Mouse (Mus musculus) spleen, postnatal 14 days (tissue): Measurements from ENCODE around the gene Ccnt1.
A peak's percentile ranks its signal among the peaks of the same experiment; 100 is the strongest.
"Not testable (repeated sequence)": the region's sequence is repeated elsewhere in the genome, so short reads cannot be mapped to it uniquely, and the experiment has no call there.

Source experiments
- DNase-seq, 2 experiments: peaks; one replicate each; pipeline ENCODE4 v3.0.0; 2021 to 2022; ENCODE audit warnings: low spot score in 2 of 2

Ccnt1 gene

GRCm38 (mm10) chr15:98596609-98597008 is 25.9 kb upstream of the Ccnt1 start:
- DNase-seq, result no peak

- DNase-seq, result no peak
Observed at GRCm38 (mm10) chr15:98595049-98595448, 24.3 kb upstream of the Ccnt1 start.

- DNase-seq, result no peak
Observed at GRCm38 (mm10) chr15:98594193-98594592, 23.5 kb upstream of the Ccnt1 start.

DNA sequence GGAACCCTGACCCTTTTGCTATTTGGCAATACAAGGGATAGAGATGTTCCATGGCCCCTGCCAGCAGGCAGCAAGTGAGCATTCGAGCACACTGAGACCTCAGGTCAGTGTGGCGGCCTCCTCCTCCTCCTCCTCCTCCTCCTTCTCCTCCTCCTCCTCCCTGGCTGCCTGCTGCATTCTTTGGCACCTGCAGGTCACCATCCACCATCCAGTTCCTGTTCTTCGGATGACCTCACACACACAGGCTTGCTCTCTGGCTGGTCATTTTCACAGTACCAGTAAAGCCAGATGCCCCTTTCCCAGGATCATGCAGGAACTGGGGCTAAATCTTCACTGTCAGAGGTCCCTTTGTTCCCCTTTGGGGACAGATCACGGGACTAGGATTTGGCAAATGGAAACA is 20.7 kb upstream of the Ccnt1 start:
- DNase-seq, result no peak

- DNase-seq, result no peak
Observed at GRCm38 (mm10) chr15:98589640-98590336, 19.1 kb upstream of the Ccnt1 start.

DNA sequence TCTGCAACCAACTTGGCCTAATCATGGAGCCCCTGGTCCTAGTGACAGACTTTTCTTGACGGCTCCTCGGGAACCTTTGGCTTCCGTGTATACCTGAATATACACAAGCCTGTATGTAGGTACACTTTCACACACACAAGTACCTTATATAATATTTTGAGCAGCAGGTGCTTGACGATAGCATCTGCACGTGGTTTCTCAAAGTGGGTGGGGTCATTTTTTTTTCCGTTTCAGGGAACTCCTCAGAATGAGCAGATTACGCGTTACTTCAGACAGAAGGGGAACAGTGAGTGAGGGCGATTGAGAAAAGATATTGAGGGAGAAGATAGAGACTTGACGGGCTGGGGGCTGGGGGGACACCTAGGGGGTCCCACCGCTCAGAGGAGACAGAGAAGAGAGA is 17.0 kb upstream of the Ccnt1 start:
- no peak for DNase-seq

DNA sequence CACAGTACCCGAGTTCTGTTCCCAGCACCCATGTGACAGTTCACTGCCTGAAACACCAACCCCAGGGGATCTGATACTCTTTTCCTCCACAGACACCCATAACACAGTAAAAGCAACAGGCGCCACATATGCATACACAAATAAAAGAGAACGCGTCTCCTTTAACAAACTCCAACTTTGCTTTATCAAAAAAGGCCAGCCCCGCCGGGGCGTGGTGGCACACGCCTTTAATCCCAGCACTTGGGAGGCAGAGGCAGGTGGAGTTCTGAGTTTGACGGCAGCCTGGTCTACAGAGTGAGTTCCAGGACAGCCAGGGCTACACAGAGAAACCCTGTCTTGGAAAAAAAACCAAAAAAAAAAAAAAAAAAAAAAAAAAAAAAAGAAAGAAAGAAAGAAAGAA is 15.4 kb upstream of the Ccnt1 start:
- DNase-seq, result not testable (repeated sequence)

GRCm38 (mm10) chr15:98585421-98585820 is 14.7 kb upstream of the Ccnt1 start:
- no peak for DNase-seq

DNA sequence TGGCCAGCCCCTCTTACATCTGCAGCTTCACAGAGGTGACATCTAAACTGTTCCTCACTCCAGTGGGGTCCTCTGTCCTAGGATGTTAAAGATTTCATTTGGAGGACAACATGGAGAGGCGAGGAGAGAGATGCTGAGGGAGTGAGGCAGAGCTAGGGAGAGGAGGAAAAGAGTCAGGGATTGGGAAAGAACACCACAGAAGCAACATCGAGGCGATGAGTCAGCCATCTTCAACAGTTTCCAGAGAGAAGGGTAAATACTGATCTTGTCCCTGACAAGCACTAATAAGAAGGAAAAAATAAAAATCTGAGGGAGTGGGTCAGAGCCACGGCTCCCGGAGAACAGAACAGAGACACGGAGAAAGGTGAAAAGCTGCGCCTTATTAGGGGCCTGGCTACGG is 12.3 kb upstream of the Ccnt1 start:
- no peak for DNase-seq

DNA sequence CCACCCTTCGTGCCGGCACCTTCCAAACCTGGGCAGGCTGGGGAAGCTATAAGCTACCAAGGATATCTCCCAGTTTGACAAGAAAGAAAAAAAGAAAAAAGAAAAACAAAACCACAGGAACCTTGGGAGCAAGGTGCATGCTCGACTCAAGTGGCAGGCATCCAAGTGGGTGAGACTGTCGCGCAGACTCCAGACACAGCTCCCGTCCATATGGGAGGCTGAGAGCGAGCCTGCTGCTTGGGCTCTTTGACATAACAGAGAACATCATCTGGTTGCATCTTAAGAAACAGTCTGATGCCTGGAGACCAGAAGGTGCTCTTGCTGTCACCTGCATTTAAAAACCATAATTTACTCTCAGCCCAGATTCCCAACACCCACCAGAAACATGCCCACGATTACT is 11.7 kb upstream of the Ccnt1 start:
- DNase-seq, result no peak

DNA sequence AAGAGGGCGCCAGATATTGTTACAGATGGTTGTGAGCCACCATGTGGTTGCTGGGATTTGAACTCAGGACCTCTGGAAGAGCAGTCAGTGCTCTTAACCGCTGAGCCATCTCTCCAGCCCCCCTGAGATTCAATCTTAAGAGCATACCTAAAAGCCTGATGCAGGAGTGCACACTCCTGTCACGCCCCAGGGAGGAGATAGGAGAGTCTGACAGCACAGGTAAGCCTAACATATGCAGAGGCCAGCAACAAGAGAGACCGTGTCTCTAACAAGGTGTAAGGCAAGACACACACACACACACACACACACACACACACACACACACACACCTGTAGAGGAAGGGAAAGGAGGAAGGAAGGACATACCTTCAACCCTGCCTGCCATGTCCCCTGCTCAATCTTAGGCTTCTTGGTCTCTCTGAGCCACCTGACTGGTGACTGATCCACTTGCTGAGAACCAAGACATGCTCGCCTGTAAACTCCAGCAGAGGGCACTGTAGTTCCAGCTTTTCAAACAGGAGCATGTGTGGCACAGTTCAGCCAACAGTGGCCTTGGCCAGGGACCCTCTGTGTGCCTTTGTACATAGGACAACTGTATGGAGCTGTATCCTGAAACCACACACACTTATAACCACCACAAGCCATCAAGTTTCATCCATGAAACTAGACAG is 9.2 kb upstream of the Ccnt1 start:
- peak in 1 of 2 experiments; percentile 66 for DNase-seq

DNA sequence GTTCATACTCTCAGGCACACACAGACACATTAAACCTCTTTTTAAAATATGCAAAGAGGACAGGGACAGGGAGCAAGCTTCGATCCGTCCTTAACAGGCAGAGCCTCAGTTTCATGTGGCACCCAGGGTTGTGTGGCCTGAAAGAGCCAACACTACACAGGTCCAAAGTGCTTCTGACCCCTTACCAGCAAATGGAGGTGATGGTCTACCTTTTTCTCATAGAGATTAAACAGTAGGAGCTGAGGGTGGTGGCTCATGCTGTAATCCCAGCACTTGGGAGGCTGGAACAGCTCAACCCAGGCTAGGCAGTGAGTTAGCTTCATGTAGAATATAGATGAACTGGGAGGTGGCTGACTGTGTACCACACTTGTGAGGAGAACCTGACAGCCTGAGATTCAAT is 8.6 kb upstream of the Ccnt1 start:
- DNase-seq, result no peak

- DNase-seq, result no peak
Observed at GRCm38 (mm10) chr15:98573293-98573692, 2.6 kb upstream of the Ccnt1 start.

DNA sequence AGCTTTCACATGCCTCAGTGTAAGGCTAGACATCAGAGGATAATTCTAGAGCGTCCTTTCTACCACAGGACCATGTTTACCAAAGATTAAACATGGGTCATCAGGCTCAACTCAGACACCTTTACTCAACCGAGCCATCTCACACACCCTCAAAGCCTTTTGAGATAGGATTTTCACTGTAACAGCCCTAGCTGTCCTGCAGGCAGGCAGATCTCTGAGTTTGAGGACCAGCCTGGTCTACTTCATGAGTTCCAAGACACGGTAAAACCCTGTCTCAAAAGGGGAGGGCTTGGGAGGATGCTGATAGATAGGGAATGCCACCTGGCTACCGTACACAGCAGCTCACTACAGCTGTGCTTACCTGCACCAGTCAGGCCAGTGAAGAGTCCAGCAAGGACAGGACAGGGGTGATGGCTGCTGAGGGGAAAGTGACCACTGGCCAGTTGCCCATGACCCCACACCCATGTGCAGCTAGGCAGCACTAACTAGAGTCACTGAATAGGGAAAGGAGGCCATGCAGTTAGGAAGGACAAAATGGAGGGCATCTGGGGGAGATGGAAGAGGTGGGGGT is 843 bp downstream of the Ccnt1 start:
- DNase-seq, result no peak

GRCm38 (mm10) chr15:98569216-98569615 is 1.5 kb downstream of the Ccnt1 start:
- DNase-seq, result no peak

DNA sequence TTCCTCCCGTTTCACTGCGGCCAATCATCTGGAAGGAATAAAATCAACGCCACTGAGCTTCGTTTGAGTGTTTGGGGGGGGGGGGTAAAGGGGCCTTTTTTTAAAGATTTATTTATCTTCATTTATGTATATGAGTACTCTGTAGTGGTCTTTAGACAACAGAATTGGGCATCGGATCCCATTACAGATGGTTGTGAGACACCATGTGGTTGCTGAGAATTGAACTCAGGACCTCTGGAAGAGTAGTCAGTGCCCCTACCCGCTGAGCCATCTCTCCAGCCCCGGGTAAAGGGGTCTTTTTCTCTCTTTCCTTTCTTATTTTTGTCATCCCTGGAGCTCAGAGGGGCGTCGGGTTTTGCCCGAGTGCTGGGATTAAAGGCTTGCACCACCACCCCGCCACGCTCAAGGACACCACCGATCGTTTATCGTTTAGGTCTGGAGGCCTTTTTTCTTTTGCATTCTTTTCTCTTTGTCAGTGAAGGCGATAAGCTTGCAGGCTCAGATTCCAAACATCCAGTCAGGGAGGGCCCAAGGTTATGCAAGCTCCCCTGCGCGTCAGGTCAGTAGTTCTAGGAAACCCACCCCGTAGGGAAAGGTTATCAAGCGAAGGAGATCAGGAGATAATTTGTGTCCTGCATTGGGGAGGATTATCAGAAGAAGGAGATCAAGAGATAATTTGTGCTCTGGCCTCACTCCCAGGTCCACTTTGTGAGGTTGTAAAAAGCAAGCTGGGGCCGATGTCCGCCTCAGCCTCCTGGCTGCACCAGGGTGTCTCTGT is 2.3 kb downstream of the Ccnt1 start:
- DNase-seq, result no peak

DNA sequence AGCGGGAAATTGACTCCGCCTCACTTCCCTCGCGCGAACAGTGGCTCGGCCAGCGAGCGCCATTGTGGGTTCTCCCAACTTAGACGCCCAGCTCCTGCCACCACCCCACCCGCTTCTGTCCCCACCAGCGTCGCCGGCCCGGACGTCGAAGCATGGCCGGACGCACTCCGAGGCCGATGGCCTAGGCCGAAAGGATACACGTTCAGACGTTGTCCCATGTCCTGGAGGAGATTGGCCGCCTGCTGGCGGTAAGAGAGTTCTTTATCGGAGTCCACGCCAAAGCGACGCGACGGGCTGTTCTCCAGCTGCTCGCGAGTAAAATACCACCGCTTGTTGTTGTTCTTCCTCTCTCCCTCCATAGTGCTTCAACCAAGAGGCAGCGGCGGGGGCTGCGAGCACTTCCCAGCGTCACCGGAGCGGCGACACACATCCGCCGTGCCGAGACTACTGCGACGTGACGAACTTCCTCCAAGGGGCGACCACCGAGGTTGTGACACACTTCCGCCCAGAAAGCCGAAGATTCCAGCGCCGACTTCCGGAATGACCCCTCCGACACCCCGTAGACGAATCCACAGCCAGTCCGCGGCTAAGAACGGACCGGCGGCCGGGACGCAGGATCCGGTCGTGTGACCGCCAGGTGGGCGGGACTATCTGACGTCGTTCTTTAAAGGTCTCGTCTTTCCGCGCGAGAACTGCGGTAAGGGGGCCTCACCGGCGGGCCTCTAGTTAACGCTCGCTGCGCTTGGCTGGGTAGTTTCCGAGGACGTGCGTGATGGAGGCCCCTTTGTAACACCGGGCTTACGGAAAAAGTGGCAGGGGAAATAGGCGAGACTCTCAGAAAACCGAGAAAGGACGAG is 3.2 kb downstream of the Ccnt1 start:
- DNase-seq, result peak; percentile 97 to 98

- DNase-seq, result no peak
Observed at GRCm38 (mm10) chr15:98566973-98567277, 3.8 kb downstream of the Ccnt1 start.

DNA sequence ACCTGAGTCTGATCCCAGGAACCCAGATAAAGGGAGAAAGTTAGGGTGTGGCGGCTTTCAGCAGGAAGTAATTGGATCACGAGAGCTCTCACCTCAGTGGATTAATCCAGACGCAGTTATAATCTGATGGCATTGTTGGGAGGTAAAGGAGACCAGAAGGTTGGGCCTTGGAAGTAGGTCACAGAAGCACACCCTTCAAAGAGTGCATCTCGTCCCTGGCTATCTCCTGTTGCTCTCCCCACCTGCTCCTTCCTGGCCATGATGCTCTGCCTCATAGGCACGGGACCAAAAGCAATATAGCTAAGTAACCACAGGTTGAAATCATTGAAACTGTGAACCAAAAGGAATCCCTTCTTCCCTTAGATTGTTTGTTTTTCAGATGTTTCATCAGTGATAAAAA is 13.5 kb downstream of the Ccnt1 start:
- no peak for DNase-seq

GRCm38 (mm10) chr15:98555881-98556280 is 14.8 kb downstream of the Ccnt1 start:
- DNase-seq, result no peak

DNA sequence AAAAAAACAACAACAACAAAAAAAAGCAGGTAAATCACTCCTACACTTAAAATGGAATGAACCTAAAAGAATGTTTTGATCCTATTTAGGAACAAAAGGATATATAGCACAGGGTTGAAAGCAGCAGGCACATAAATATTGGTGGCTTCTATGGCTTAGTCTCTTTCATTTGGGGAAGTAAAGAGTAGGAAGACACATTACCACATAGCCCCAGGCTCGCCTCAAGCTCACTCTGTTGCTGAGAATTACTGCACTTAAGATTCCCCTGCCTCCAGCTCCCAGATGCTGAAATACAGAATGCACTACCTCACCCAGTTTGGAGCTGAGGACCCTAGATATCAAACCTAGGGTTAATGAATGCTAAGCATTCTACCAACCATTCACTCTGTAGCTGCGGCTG is 18.0 kb downstream of the Ccnt1 start:
- DNase-seq, result no peak

DNA sequence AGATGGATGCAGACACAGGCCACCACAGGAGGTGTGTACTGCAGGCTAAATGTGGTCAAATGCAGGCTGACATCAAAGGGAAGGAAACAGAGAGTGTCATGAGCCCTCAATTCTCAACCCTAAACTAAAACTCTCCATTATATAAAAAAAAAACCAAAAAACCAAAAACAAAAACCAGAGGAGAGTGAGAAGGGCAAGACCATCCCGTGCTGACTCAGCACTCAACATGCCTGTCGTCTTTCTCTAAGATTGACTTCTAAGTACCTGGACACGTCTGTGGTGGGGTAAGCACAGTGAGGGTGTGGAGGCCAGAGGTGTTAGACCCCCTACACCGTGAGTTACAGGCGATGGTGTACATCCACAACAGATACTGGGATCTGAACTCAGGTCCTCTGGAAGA is 23.9 kb downstream of the Ccnt1 start:
- DNase-seq, result no peak
